Mouse (Mus musculus): Measurements from ENCODE around the gene Ddx56. TPM values are rescaled to one million over a fixed set of nuclear protein-coding genes. Genes with fewer than 3 reads are reported as not detected.

Ddx56 gene
- total RNA-seq (2017), result 15.7 and 21.4 TPM in 2 replicates

GRCm38 (mm10) chr11:6267320-6268254 lies at the start of gene Ddx56:
TSS of gene Ddx56 (minus strand) at chr11:6267772.
- peak; percentile 98 for ATAC-seq (ENCODE audit: extremely low read depth, insufficient number of reproducible peaks, low FRiP score, poor library complexity, severe bottlenecking)

- no peak for ATAC-seq (ENCODE audit: extremely low read depth, insufficient number of reproducible peaks, low FRiP score, poor library complexity, severe bottlenecking)
These were observed 49.2 kb upstream of the Ddx56 start for GRCm38 (mm10) chr11:6316821-6317220.

GRCm38 (mm10) chr11:6313874-6314406 lies 46.4 kb upstream of the Ddx56 start:
- ATAC-seq (ENCODE audit: extremely low read depth, insufficient number of reproducible peaks, low FRiP score, poor library complexity, severe bottlenecking), result no peak

GRCm38 (mm10) chr11:6308181-6308580 lies 40.6 kb upstream of the Ddx56 start:
- no peak for ATAC-seq (ENCODE audit: extremely low read depth, insufficient number of reproducible peaks, low FRiP score, poor library complexity, severe bottlenecking)

- no peak for ATAC-seq (ENCODE audit: extremely low read depth, insufficient number of reproducible peaks, low FRiP score, poor library complexity, severe bottlenecking)
These were observed 38.4 kb upstream of the Ddx56 start for GRCm38 (mm10) chr11:6305943-6306430.

- no peak for ATAC-seq (ENCODE audit: extremely low read depth, insufficient number of reproducible peaks, low FRiP score, poor library complexity, severe bottlenecking)
These were observed 35.2 kb upstream of the Ddx56 start for GRCm38 (mm10) chr11:6302793-6303192.

- peak; percentile 81 for ATAC-seq (ENCODE audit: extremely low read depth, insufficient number of reproducible peaks, low FRiP score, poor library complexity, severe bottlenecking)
These were observed 31.9 kb upstream of the Ddx56 start for GRCm38 (mm10) chr11:6299435-6299834.

GRCm38 (mm10) chr11:6296077-6296476 lies 28.5 kb upstream of the Ddx56 start:
- no peak for ATAC-seq (ENCODE audit: extremely low read depth, insufficient number of reproducible peaks, low FRiP score, poor library complexity, severe bottlenecking)

- no peak for ATAC-seq (ENCODE audit: extremely low read depth, insufficient number of reproducible peaks, low FRiP score, poor library complexity, severe bottlenecking)
These were observed 27.1 kb upstream of the Ddx56 start for GRCm38 (mm10) chr11:6294632-6295031.

GRCm38 (mm10) chr11:6293601-6294000 lies 26.0 kb upstream of the Ddx56 start:
- ATAC-seq (ENCODE audit: extremely low read depth, insufficient number of reproducible peaks, low FRiP score, poor library complexity, severe bottlenecking), result no peak

- no peak for ATAC-seq (ENCODE audit: extremely low read depth, insufficient number of reproducible peaks, low FRiP score, poor library complexity, severe bottlenecking)
These were observed 25.4 kb upstream of the Ddx56 start for GRCm38 (mm10) chr11:6292988-6293349.

GRCm38 (mm10) chr11:6292116-6292987 lies 24.8 kb upstream of the Ddx56 start:
- ATAC-seq (ENCODE audit: extremely low read depth, insufficient number of reproducible peaks, low FRiP score, poor library complexity, severe bottlenecking), result peak; percentile 54

GRCm38 (mm10) chr11:6291401-6292115 lies 24.0 kb upstream of the Ddx56 start, which contains the start of gene Ogdh:
TSS of gene Ogdh (plus strand) at chr11:6291633.
- peak; percentile 86 for ATAC-seq (ENCODE audit: extremely low read depth, insufficient number of reproducible peaks, low FRiP score, poor library complexity, severe bottlenecking)

GRCm38 (mm10) chr11:6290883-6291282 lies 23.3 kb upstream of the Ddx56 start:
- no peak for ATAC-seq (ENCODE audit: extremely low read depth, insufficient number of reproducible peaks, low FRiP score, poor library complexity, severe bottlenecking)

- ATAC-seq (ENCODE audit: extremely low read depth, insufficient number of reproducible peaks, low FRiP score, poor library complexity, severe bottlenecking), result no peak
These were observed 22.6 kb upstream of the Ddx56 start for GRCm38 (mm10) chr11:6290138-6290537.

- no peak for ATAC-seq (ENCODE audit: extremely low read depth, insufficient number of reproducible peaks, low FRiP score, poor library complexity, severe bottlenecking)
These were observed 15.4 kb upstream of the Ddx56 start for GRCm38 (mm10) chr11:6282940-6283339.

- ATAC-seq (ENCODE audit: extremely low read depth, insufficient number of reproducible peaks, low FRiP score, poor library complexity, severe bottlenecking), result no peak
These were observed 8.9 kb upstream of the Ddx56 start for GRCm38 (mm10) chr11:6276466-6276865.

GRCm38 (mm10) chr11:6275094-6275484 lies 7.5 kb upstream of the Ddx56 start:
- no peak for ATAC-seq (ENCODE audit: extremely low read depth, insufficient number of reproducible peaks, low FRiP score, poor library complexity, severe bottlenecking)

Measured in neutrophil, adult 5-6 weeks (primary cell).